Mouse (Mus musculus): ENCODE measurements around the gene AY358078. TPM values are rescaled to one million over a fixed set of nuclear protein-coding genes. Genes with fewer than 3 reads are reported as not detected.
A peak's percentile ranks its signal among the peaks of the same experiment; 100 is the strongest.

AY358078 gene
- total and polyA plus RNA-seq, 3 experiments, result not detected

DNA sequence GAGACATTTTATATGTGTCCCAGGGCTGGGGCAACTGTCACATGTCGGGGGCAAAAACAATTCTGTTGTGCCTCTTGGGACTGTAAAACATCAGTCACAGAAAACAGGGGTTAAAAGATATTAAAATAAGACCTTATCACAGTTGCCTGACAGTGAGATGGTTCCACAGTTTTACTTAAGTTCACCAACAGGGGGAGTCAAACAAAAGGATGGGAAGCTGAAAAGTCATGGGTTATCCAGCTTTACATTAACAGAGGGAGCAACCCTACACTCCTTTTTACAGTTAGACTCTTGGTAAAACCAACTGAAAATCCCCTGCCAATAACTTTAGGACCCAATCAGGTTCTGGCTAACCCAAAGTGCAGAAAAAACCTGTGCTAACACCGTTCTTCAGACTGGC lies 10.7 kb upstream of the AY358078 start:
- no peak for TF ChIP-seq JUND (IDR thresholded peaks at IDR 0.05; ENCODE audit: low read depth, low read length)
- TF ChIP-seq MAZ (IDR thresholded peaks at IDR 0.05; ENCODE audit: low read depth, low read length), result no peak
- TF ChIP-seq SMC3 (IDR thresholded peaks at IDR 0.05; ENCODE audit: low read depth, low read length), result peak; percentile 28
- TF ChIP-seq CHD2 (IDR thresholded peaks at IDR 0.05; ENCODE audit: low read length), result no peak
- TF ChIP-seq USF2 (IDR thresholded peaks at IDR 0.05; ENCODE audit: borderline replicate concordance in 1 of 2, insufficient read depth in 1 of 2, low read depth in 1 of 2, low read length in 2 of 2), result no peak
- TF ChIP-seq ZMIZ1 (IDR thresholded peaks at IDR 0.05; ENCODE audit: low read depth, low read length), result no peak
- no peak for TF ChIP-seq UBTF (IDR thresholded peaks at IDR 0.05; ENCODE audit: borderline replicate concordance, insufficient read depth, low read depth, low read length)
- TF ChIP-seq ZNF384 (IDR thresholded peaks at IDR 0.05; ENCODE audit: low read depth, low read length), result no peak
- TF ChIP-seq TAL1 (IDR thresholded peaks at IDR 0.05; ENCODE audit: low read length), result no peak
- no peak for TF ChIP-seq BHLHE40 (IDR thresholded peaks at IDR 0.05; ENCODE audit: borderline replicate concordance, low read depth, low read length)
- TF ChIP-seq RAD21 (IDR thresholded peaks at IDR 0.05; ENCODE audit: low read depth, low read length), result peak; percentile 13; the same call in 1 of the 2 replicates
- TF ChIP-seq MEF2A (IDR thresholded peaks at IDR 0.05; ENCODE audit: extremely low read depth, insufficient replicate concordance, low read depth, low read length, poor library complexity, severe bottlenecking), result no peak
- TF ChIP-seq ZKSCAN1 (IDR thresholded peaks at IDR 0.05; ENCODE audit: low read depth, low read length), result no peak
- no peak for TF ChIP-seq GABPA (IDR thresholded peaks at IDR 0.05; ENCODE audit: low read depth, low read length)
- no peak for TF ChIP-seq ELF1 (IDR thresholded peaks at IDR 0.05; ENCODE audit: low read depth, low read length)
- TF ChIP-seq CTCF (IDR thresholded peaks at IDR 0.05 in 2 of 3, conservative IDR thresholded peaks at IDR 0.05 in 1 of 3; ENCODE audit: control insufficient read depth in 1 of 3, insufficient read depth in 1 of 3, low read depth in 2 of 3, low read length in 3 of 3, poor library complexity in 1 of 3, severe bottlenecking in 1 of 3), result peak in 2 of 3 experiments; percentile 51 to 52; a peak in 4 of 6 replicates
- TF ChIP-seq HCFC1 (IDR thresholded peaks at IDR 0.05; ENCODE audit: low read depth, low read length), result no peak
- TF ChIP-seq ZC3H11A (IDR thresholded peaks at IDR 0.05; ENCODE audit: low read depth, low read length), result no peak
- no peaks in the 10 kb centered on the region for H3K4me1 ChIP-seq (ENCODE audit: control insufficient read depth in 1 of 2, insufficient read depth in 2 of 2, low read length in 2 of 2)
- H3K9ac ChIP-seq (ENCODE audit: control insufficient read depth, low read depth, low read length, poor library complexity, severe bottlenecking), result no peak overlapping the region
- no peak overlapping the region for H3K27ac ChIP-seq (ENCODE audit: control insufficient read depth, low read depth, low read length)
- H3K4me3 ChIP-seq (ENCODE audit: control insufficient read depth in 1 of 2, insufficient read depth in 1 of 2, low read depth in 2 of 2, low read length in 2 of 2), result no peak overlapping the region
- H3K27me3 ChIP-seq (ENCODE audit: control insufficient read depth in 1 of 2, insufficient read depth in 2 of 2, low read length in 2 of 2), result no peaks in the 10 kb centered on the region
- DNase-seq (ENCODE audit: low read depth, low spot score), result peak; percentile 39
- no peaks in the 10 kb centered on the region for H3K79me2 ChIP-seq (ENCODE audit: control insufficient read depth, insufficient read depth, low read length, poor library complexity)
- no peaks in the 10 kb centered on the region for H3K9me3 ChIP-seq (replicated peaks; ENCODE audit: insufficient read depth, low read length)
- no peaks in the 10 kb centered on the region for H3K36me3 ChIP-seq (ENCODE audit: control insufficient read depth in 1 of 2, insufficient read depth in 2 of 2, low read length in 2 of 2)

DNA sequence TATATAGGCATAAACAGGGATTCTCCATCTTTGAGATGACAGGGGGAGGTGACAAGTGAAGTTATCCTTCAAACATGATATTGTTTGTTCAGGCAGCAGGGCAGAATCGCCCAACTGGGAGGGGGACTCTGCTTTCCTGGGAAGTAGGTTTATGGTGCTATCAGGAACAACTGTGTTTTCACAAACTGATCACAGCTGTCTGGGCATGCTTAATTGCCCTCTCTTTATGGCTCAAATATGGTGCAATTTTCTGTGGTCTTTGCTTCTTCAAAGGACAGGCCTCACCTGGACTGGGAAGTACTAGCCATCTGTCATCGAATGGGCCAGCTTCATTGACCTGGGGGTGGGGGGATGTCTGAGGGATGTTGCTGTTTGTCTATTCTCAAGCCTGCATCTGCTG lies 5.7 kb upstream of the AY358078 start:
- no peak for DNase-seq (ENCODE audit: low read depth, low spot score)
- TF ChIP-seq UBTF (IDR thresholded peaks at IDR 0.05; ENCODE audit: borderline replicate concordance, insufficient read depth, low read depth, low read length), result no peak
- no peak overlapping the region for H3K4me3 ChIP-seq (ENCODE audit: control insufficient read depth in 1 of 2, insufficient read depth in 1 of 2, low read depth in 2 of 2, low read length in 2 of 2)

More for the DNA sequence above, 5.7 kb upstream of the AY358078 start:
- H3K4me1 ChIP-seq (ENCODE audit: control insufficient read depth in 1 of 2, insufficient read depth in 2 of 2, low read length in 2 of 2), result no peaks in the 10 kb centered on the region
- no peaks in the 10 kb centered on the region for H3K36me3 ChIP-seq (ENCODE audit: control insufficient read depth in 1 of 2, insufficient read depth in 2 of 2, low read length in 2 of 2)
- no peaks in the 10 kb centered on the region for H3K79me2 ChIP-seq (ENCODE audit: control insufficient read depth, insufficient read depth, low read length, poor library complexity)
- H3K9ac ChIP-seq (ENCODE audit: control insufficient read depth, low read depth, low read length, poor library complexity, severe bottlenecking), result no peak overlapping the region
- H3K27me3 ChIP-seq (ENCODE audit: control insufficient read depth in 1 of 2, insufficient read depth in 2 of 2, low read length in 2 of 2), result no peaks in the 10 kb centered on the region; a peak in 1 of 4 replicates
- H3K27ac ChIP-seq (ENCODE audit: control insufficient read depth, low read depth, low read length), result no peak overlapping the region
- no peaks in the 10 kb centered on the region for H3K9me3 ChIP-seq (replicated peaks; ENCODE audit: insufficient read depth, low read length)
